Mouse (Mus musculus) WW6 (cell line): ENCODE results near the gene Sppl2c.

Source experiments
- DNase-seq: peaks from one replicate; pipeline ENCODE4 v3.0.0-alpha.2; 2013; ENCODE audit warnings: low read depth, low spot score

Sppl2c gene

DNA sequence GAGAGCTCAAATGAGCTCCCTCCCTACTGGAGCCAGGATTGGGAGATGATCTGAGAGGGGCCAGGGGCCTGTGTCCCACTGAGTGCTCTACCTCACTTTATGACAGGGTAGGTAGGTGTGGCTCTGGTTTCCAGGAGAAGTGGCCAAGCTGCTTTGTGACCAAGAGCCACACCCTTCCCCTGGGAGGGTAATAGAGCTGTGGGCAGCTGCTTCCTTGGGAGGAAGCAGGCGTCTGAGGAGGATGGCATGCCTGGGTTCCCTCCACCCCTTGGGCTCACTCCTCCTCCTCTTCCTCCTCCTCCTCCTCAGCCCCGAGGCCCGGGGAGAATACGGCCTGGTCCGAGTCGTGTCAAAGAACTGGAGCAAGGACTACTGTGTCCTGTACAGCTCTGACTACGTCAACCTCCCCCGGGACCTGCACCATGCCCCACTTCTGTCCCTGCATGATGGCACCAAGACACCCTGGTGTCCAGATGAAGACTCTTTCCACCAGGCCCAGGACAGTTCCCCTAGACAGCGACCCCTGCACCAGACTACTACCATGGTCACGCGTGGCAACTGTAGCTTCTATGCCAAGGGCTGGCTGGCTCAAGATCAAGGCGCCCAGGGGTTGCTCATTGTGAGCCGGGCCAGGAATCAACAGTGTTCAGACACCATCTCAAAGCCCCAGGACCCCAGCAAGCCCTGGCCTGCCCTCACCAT, at the start of gene Sppl2c:
Gene Sppl2c, plus strand, starts transcription at position 193 of the 702 bp plus-strand sequence.
- DNase-seq, result no peak

DNA sequence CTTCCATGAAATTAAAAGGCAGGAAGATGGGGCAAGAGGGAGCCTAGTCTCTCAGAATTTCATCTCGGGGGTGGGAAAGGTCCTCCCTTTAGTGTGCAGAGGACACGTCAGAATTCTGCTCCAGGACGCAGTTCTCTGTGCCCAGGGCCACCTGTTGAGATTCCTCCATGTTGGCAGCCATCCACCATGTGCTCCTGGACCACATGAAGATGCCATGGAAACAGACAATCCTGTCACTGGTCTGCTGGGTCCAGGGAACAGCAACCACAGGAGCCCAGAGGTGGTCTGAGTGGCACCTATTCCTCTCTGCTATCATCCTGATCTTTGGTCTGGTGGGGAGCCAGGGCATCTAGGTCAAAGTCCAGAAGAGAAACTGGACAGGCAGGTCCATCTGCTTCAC, 47.2 kb upstream of the Sppl2c start:
- DNase-seq, result no peak

DNA sequence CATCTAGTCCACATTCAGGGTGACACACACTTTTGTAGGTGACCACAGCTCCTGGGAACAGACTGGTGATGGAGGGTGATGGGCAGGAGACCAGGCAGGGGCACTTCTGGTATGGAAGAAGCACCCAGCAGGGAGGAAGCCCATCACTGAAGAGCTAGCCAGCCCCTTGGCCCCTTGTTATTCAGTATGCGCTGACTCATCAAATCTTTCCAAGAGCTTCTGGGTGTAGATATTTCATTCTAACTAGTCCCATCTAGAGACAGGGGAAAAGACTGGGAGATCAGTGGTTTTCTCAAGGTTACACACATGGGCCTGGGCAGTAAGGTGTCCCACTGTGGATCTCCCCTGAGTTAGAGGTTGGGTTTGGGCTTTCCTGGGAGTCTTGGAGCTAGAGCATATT, 41.2 kb upstream of the Sppl2c start:
- no peak for DNase-seq

DNA sequence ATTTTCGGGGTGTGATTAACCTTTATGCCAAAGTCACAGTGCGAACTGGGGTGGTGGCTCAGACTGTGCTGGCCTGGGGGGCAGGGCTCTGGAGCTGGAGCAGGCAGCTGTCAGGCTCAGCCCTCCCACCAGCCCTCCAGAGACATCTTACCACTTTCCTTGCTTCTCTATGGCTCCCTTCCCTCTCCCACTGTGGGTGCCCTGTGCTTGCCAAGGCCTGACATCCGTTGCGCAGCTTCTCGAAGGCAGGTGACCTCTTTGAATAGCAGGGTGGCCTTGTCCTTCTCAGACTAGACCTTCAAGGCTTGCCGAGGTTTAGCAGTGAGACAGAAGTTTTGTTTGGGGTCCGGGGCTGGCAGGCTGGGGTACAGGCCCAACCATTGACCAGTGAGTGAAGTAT, 37.3 kb upstream of the Sppl2c start:
- no peak for DNase-seq

DNA sequence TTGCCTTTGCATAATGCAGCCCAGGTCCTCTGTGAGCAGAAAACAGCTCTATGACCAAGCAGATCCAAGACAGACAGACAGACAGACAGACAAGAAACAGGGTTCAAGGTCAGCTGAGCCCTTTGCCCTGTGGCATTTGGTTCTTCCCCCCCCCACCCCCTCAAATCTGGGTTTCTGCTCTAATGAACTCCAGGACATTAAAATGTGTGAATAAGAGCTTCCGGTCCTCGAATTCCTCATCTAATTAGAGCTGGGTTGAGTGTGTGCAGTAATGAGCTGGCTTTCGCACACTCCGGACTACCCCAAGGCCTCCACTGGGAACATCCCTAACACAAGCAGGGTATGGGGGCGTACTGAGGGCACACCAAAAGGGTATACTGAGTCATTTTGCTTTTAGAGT, 35.2 kb upstream of the Sppl2c start:
- DNase-seq, result no peak

DNA sequence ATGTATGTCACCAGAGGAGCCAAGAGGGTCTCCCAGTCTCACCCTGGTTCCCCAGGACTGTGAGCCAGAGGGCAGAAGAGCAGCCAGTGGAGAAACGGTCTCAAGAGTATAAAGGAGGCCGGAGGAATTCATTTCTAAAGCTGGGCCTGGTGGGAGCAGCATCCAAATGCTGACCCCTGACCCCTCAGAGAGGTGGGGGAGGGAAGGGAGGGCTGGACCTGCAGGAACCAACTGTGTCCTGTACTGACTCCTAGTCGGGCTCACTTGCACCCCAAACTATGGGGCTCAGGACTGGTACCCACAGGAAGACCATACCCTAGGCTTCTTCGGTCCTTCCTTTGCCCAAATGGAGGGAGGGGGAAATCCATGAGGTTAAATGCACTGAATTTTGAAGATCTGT, 31.8 kb upstream of the Sppl2c start:
- DNase-seq, result no peak

DNA sequence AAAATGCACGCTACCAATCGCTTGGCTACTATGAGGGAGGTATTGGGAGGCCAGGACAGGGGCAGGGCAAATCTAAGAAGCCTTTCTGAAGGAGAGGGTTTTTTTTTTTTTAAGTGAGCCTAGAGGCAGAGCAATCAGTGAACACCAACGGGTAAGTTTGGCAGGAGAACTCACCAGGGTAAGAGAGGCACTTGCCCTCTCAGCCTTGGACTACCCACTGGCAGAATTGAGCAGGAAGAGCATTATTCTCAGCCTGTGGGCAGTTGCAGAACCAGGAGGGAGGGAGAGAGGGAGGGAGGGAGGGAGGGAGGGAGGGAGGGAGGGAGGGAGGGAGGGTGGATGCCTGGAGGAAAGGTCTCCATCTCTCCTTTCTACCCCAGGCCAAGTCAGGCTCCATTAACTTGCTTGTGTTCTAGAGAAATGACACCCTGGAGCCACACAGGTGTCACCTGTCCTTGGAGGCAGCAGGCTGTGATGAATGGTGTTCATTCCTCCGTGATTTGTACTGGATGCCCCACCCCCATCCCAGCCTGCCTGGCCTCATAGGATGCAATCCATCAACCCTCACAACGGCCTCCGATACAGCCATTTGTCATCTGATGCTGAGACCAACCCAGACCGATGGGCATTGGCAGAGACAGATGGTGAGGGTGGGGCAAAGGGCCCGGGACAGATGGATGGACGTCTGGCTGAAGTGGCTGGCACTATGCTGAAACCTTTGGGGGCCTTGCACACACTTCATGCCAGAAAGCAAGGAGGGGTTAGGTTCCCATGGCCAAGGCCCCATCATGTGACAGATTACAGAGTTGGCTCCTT, 31.1 kb upstream of the Sppl2c start:
- DNase-seq, result no peak

DNA sequence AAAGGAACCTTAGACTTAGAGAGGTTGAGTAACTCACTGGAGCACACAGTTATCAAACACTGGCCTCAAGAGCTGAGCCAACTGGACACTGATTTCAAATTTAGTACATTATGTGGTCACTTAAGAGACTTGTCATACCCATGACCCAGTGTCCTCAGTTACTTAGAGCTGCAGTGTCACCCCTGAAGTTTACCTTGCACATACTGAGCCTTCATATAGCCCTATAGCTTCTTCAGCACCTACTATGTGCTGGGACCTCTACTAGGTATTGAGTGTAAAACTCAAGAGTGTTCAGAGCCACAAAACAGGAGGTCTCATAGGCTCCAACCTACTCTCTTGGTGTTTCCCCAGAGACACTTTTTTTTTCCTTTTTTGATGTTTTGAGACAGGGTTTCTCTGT, 30.2 kb upstream of the Sppl2c start:
- DNase-seq, result no peak

DNA sequence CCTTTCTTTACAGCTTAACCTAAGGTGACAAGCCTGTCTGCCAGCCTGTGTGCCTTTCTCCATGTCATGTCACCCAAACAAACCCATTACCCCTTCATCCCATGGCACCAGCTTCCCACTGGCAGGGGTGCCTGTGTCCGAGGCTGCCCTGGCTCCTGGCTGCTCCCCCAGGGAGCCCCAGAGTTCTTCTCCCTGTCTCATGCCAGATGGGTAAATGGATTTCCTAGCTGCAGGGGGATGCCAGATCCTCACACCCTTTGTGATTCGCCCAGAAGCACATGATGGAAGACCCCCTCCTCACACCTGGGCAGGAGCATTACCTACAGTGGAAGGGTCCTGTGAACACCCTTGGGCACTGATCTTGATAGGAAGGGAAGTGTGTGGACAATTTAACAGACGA, 29.7 kb upstream of the Sppl2c start:
- no peak for DNase-seq

DNA sequence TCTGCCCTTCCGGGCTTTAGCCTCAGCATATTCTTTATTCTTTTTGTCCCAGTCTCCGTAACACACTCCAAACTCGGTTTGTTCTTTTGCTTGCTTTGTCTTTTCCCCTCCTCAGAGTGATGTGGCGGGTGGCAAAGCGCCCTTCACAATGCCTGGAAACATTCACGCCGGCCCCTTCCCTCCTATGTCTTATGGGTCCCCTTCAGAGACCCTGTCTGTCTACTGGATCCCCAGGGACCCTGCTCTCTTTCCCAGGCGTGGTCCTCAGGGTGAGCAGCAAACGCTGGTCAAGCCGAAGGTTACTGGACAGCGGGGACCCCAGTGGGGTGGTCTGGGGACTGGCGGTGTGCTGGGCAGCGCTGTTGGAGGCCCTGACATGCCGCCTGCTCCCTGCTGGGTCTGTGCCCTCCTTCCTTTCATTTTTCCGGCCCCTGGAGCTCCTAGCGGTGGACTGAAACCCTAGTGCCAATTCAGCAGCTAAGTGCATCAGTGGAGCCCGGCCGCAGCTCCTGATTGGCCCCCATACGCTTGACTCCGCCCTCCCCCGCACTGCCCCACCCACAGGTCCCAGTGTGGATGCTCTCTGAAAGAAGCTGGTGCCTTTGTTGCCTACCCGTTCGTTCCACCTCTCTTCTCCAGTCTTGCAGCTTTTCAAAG, 28.4 kb upstream of the Sppl2c start:
- DNase-seq, result peak; percentile 83

DNA sequence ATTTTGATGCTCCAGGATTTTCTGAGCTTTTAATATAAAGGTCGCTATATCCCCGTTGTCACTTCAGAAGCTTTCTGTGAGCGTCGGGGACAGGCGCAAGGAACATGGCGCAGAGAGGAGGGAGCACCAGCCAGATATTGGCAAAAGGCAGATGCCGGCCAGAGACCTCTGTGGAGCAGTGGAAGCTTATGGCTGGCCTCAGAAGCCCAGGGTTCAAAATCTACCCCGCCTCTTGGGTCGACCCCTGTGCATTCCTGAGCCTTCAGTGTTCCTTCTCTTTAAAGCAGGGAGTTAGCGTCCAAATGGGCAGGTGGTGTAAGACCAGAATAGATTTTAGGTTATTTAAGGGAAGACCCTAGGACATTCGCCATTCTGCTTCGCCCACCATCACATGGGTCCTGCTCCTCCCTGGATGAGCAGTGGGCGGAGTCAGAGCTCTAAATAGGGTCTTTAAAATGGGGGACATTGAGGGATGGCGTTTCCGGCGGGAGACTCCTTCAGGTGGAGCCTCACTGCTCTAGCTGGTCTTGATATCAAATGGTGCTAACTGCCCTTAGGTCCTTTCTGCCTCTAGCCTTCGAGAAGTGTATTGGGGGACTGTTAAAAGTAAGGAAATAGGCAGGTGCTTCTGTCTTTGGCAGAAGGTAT, 27.7 kb upstream of the Sppl2c start:
- no peak for DNase-seq

DNA sequence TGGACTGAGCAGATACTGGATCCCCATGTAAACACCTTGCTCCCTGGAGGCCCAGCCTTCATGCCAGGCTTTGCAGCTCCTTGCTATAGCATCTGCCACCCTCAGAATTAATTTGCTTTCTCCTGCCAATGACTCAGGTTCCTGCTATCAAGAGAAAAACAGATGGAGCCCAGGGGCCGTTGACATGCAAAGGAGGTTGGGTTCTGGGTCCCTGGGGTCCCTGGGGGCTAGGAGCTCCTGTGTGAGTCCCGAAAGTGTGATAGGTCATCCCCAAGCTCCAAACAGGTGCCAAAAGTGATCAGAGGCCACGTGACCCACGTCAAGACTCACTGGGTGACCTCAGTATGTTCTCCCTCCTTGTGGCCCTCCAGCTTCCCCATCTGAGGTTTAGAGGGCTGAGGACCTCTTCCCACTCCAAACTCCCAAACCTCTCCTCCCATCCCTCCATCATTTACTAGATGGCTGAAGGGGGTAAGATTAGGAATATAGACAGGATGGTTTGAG, 26.3 kb upstream of the Sppl2c start:
- no peak for DNase-seq

DNA sequence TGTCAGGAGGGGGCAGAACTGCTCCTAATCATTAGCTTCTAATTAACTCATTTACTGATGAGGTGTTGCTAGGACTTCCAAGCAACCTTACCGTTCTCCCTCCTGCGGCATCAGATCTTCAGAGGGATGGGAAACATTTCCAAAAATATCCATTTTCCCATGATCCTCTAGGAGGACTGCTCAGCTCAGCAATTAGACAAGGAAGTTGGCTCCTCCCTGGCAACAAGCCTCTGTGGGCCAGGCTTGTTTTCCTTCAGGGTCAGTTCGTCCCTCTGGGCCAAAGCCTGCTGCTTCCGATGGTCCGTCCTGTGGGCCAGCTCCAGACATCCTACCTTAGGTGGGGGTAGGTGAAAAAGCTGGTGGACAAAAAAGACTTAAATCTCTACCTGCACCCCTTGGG, 25.0 kb upstream of the Sppl2c start:
- no peak for DNase-seq

DNA sequence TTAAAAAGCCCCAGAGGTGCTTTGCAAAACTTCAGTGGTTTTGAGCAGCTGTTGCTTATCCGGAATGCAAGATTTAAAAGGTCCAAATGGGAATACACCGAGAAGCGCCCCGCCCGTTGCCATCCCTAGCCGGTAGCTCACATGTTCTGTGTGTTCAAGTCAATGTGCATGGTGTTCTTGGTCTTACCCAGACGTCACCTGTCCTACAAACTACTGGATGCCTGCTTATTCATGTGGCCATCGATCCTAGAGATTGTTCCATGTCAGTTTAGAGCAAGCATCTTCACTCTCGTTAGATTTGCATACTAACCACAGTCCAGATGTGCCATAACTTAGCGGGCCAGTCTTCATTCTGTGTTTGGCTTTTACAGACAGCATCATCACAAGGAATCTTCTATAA, 21.9 kb upstream of the Sppl2c start:
- no peak for DNase-seq

DNA sequence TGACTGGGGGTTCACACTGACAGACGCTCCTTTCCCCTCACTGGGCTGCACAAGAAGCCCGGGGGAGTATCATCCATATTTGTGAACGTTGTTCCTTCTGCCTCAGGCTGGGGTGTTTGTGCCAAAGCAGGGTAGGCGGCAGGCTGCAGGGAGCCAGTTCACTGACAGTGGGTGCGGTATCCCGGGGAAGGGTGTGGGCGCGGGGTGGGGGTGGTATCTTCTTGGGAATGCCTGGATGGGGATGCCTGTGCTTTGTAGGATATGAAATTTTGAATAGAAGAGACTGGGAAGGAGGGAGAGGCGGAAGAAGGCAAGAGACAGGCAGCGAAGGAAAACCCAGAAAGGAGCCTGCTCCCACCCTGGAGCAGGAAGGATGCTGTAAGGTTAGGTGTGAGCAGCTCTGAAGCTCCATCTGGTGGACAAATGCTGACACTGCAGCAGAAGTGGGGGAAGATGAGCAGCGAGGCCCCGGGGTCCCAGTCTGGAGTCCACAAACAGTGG, 14.8 kb upstream of the Sppl2c start:
- DNase-seq, result peak; percentile 52

DNA sequence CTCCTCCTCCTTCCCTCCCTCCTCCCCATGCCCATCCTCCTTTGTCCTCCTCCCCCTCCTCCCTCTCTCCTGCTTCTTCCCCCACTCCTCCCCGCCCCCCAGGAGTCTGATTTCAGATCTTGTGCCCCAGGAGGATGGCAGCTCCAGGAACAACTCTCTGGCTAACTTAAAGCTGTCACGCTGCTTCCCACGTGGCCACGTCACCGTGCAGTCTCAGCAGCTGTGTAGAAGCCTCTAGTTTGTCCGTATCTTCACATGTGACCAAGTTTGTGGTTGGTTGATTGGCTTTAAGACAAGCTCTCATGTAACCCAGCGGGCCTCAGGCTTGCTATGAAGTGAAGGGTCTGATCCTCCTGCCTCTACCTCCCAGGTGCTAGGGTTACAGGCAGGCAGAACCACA, 7.2 kb upstream of the Sppl2c start:
- DNase-seq, result no peak

DNA sequence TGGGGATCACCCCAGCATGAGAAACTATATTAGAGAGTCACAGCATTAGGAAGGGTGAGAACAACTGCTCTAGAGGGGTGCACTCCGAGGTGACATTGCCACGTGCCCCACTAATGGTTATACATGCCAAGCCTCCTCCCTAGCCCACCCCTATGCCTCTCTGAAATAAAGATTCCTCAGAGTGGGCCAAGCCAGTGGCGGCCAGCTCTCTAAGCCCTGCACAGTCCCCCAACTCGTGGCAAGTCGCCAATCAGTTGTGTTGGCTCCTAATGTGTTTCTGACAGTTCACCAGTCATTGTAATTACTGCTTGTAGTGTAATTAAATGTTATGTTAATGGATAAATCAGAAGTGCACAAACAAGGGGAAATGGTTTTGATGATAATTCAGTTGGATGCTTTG, 6.3 kb upstream of the Sppl2c start:
- DNase-seq, result no peak

DNA sequence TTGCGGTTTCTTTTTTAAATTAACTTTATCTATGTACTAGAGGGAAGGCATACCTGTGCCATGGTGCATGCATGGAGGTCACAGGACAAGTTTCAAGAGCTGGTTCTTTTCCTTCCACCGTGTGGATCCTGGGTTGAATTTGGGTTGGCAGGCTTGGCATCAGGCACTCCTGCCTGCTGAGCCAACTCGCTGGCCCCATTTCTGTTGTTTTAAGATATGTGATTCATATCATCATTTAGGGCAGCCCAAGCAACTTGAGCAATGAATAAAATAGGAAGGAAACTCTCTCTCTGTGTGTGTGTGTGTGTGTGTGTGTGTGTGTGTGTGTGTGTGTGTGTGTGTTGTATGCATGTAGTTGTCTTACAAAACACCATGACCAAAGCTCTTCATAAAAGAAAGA, 4.0 kb upstream of the Sppl2c start:
- DNase-seq, result no peak

DNA sequence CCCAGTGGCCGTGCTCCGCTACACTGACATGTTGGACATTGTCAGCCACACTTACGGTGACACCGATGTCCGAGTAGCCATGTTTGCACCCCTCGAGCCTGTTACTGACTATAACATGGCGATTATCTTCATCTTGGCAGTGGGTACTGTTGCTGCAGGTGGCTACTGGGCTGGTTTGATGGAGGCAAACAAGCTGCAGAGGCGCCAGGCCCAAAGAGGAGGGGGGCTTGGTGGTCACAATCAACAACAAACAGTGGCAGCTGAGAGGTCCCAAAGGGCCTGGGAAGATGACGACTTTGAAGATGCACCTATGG, 667 bp downstream of the Sppl2c start:
- no peak for DNase-seq

DNA sequence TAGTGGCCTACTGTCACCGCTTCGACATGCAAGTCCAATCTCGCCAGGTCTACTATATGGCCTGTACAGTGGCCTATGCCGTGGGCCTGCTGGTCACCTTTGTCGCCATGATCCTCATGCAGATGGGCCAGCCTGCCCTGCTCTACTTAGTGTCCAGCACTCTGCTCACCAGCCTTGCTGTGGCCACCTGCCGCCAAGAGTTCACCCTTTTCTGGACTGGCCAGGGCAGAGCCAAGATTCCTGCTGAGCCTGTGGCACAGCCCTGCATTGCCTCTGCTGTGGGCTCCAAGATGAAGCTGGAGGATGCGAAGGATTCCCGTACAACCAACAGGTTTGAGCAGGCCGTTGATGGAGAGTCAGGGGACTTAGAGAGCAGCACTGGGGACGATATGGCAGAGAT, 1.6 kb downstream of the Sppl2c start:
- no peak for DNase-seq

DNA sequence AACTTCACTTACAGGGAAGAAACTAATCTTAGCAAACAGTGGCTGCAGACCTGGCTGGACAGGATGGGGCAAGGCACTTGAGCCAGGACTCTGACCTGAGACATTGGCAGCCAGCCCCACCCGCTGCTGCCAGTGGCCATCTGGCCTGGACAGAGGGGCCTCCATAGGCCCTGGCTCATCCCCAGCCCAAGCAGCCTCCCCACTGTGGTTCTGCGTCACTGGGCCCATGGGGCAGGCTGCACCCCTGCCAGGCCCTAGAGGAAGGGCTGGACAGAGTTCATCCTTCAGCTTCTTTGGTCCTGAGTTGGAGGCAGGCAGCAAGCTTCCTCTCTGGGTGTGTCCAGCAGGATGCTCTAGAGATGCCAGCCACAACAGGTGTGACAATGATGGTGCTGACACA, 3.9 kb downstream of the Sppl2c start:
- DNase-seq, result no peak

DNA sequence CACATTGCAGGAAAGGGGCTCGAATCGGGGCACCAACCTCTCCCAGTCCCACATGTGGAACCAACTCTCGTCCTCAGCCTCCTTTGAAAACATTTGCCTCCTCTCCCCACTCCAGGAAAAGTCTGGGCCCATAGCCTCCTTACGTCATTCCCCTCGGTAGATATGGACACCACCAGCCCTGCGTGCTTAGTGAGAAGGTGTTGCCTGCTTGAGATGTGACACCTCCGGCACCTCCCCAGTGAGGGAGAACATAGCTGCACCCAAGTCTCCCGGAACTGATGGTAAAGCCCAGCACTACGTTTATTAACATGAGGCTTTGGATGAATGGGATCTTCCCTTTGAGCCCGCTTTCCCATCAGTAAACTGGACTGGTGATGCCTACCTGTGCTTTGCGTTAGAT, 9.3 kb downstream of the Sppl2c start:
- DNase-seq, result no peak
